Mouse (Mus musculus) right cerebral cortex, adult 18-20 months (tissue): ENCODE measurements around the gene Vamp5.

Source experiments
- DNase-seq: peaks from one replicate; pipeline ENCODE4 v3.0.0; 2022; ENCODE audit warnings: mixed read lengths

Gene Vamp5

DNA sequence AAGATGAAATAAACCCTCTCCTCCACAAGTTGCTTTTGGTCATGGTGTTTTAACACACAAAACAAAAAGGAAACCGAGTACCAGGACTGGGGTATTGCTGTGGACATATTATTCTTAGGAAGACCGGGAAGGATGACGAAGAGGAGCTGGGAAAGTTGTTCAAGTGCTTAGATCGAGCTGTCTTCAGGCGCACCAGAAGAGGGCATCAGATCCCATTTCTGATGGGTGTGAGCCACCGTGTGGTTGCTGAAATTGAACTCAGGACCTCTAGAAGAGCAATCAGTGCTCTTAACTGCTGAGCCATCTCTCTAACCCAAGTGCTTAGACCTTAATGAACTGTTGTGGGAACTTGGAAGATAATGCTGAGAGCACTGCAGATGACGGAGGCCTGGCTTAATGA lies 16.3 kb downstream of the Vamp5 start:
- no peak for DNase-seq

DNA sequence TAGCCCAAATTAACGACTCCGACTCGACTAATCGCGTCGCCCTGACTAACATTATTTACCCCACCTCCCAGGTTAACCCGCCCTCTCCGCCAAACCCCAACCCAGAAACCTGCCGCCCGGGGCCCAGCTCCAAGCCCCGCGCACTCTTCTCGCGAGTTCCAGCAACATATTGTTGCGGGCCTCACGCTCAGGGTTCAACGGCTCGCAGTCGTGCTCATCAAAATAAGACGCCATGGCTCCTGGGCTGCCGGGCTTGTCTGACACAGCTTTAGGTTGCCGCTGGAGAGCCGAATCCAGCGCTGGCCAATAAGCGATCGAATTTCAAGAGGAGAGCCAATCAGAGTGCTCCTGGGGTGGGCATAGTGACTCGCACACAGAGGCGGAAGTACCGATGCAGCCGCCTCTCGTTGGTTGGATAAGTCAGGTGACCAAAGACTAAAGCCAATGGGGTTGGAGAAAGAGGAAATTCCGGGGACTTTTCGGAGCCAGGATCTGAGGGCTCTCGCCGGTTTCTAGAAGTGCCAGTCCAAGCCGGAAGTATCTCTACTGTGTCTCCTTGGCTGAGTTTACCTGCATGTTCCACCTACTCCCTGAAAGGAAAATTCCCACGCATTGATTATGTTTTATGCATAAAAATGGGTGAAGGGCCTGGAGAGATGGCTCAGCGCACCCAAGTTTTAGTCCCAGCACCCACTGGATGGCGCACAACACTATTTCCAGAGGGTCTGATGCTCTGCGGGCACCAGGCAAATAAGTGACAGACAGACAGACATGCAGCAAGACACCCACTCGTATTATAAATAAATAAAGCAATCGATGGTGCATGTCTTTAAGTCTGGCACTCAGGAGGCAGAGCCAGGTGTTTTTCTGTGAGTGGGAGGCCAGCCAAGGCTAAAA lies 17.9 kb downstream of the Vamp5 start:
- peak; percentile 97 for DNase-seq

DNA sequence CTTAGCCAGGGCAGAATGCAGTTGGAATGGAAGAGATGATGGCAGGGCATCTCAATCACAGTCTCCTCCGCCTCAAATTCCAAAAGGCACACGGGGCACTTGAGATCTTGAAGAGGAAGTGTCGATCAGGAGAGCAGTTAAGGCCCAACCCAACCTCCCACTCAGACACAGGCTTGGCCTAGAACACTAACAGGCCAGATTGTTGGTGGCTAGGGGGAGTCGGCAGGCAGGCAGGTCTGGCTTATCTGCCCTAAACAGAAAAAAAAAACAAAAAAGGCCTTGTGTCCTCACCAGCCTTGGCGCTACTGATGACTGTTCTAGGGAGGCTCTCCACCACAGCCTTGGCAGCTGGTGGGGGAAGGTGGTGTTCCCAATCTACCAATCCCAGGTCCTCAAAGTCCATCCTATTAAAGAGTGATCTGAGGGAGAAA lies 19.1 kb downstream of the Vamp5 start:
- no peak for DNase-seq

GRCm38 (mm10) chr6:72360599-72360935 lies 19.7 kb downstream of the Vamp5 start:
- DNase-seq = no peak

DNA sequence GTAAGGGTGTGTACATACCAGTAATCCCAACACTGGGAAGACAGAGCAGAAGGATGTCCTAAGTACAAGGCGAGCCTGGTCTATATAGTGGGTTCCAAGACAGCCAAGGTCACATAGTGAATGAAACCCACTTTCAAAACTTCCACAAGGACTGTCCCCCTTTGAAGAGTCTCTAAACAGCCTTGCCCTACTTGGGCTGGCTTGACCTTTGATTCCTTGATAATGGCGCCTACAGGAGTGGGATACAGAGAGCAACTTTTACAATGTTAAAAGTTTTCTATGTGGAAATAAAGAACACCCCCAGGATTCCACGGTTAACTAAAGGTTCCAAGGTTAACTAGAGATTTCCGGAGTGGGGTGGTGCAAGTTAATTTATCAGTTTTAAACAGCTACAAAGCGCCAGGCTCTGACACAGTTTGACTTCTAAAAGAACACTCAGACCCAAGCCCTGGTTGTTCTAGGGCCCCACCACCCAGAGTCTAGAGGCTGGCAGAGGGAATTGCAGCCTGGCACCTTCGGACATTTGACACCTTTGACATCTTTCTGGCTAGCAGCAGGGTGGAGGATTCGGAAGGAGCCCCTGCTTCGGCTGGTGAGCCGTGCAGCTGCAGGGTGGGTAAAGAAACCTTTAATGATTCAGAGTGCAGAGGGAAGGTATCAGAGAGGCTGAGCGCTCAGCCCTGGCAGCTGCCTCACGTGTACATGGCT lies 20.2 kb downstream of the Vamp5 start:
- DNase-seq = no peak

- no peak for DNase-seq
Measured at GRCm38 (mm10) chr6:72359343-72359742, 20.9 kb downstream of the Vamp5 start.

DNA sequence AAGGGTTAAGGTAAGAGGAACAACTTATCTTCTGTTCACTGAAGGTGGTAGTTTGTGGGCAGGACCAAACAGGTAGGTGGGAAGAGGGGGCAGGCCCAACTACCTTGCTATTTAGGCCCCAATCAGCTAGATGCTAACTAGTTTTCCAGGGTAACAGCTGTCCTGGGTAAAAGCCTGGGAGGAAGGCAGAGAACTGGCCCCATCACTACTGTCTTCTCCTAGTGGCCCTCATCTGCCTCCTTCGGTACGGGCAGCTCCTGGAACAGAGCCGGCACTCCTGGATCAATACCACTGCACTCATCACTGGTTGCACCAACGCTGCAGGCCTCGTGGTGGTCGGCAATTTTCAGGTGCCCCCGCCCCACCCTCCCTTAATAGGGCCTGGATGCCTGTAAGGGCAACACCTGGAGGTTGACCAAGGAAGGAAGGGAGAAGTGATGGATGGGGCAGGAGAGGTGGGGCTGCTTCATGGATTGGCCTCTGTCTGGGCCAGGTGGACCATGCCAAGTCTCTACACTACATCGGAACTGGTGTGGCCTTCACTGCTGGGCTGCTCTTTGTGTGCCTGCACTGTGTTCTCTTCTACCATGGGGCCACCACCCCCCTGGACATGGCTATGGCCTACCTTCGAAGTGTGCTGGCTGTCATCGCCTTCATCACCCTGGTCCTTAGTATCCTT lies 22.0 kb downstream of the Vamp5 start:
- DNase-seq = no peak

DNA sequence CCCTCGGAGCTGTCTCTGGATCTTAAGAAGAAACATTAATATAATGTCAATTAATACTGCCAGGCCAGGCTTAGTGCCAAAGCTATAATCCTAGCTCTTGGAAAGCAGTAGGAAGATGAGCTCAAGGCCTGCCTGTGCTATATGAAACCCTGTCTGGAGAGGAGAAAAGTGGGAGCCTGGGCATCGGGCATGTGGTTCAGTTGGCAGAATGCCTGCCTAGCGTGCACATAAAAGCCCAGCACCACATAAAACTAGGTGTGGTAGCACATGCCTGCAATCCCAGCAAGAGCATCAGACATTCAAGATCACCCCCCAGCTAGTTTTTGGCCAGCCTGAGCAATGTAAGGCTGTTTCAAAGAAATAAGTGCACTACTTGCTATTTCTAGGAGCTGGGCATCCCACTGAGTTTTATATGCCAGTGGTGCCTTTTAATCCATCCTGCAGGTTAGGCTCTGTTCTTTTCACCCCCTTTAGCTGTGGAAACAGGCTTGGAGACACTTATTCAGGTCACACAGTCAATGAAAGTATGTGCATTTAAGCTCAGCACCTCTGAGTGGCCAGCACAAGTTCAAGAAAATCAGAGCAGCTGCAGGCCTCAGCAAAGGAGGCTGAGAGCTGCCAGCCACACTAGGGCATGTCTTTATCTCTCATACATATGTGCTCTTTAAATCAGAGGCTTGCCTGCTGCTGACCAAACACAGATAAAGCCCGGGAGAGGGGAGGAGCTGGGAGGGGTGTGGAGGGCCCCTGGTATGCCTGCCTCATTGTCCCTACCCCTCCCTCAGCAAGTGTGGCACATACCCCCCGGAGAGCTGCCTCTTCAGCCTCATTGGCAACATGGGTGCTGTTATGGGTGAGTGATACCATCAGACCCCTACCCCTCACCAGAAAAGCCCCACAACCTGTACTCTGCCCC lies 22.8 kb downstream of the Vamp5 start:
- DNase-seq = no peak

GRCm38 (mm10) chr6:72356001-72356532 lies 24.2 kb downstream of the Vamp5 start:
- DNase-seq = no peak

- DNase-seq = peak; percentile 79
Measured at GRCm38 (mm10) chr6:72355066-72355911, 25.0 kb downstream of the Vamp5 start, which contains the start of gene Tmem150a. Gene Tmem150a (plus strand): TSS chr6:72355447.

DNA sequence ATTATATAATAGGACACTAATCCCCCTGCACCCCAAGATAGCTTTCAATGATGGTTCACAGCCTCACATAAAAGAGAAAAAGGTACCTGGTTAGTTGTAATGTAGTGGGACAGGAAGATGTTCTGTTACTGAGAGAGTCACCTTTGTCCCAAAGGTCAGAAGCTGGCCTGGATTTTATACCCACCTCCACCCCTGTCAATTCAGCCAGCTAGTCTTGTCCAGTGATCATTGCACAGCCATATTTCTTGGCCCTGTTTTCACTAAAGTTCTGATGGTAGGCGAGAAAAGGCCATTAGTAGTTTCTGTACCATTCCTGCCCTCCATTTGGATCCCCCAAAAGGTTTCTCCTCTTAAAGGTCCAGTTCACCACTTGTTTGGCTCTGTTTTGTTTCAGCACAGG lies 26.2 kb downstream of the Vamp5 start:
- DNase-seq = no peak

DNA sequence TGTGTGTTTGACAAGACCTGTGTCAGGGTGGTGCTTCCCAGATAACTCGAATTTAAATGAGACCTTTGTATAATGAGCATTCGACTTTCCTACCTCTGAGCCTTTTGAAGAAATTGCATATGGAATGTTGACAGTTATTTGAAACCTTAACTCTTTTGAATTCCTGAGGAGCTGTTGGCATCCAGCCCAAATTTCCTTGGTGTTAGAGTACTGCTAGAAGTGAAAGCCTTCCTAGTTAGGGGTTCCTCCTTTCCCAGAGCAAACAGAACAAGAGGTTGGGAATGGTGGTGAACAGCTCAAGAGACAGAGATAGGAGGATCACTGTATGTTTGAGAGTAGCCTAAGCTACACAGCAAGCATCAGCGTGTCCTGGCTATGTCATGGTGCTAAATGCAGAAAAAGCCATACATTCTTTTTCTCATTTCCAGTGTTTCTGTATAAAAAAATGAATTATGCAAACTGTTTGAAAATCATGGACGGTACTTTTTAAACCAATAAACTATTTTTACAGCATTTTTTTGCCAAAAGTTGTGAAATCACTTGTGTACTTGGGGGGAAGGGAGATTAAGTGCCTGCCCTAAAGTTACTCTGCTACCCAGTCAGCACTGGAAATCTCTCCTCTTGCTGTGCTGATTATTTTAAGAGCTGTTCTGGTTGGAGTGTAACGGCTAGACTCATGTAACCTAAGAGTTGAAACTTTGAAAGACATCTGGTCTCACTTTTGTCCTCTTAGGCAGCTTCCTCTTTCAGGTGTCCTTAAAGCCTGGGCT lies 27.4 kb downstream of the Vamp5 start:
- no peak for DNase-seq

DNA sequence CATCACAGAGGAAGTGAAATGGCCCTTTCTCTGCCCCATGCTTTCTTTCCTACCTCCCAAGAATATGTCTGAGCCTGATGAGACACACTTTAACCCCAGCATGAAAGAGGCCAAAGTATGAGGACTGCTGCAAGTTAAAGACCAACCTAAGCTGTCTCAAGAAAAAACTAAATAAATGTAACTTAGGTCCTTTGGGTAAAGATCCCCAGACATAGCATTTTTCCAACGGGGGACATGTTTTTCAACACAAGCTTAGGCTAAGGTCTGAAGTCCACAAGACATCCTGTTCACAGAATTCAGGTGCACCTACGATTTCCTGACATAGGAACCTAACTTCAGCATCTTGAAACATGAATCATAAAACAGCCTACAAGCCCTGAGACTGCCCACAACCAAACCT lies 30.1 kb downstream of the Vamp5 start:
- DNase-seq = no peak

- no peak for DNase-seq
Measured at GRCm38 (mm10) chr6:72348411-72348810, 31.9 kb downstream of the Vamp5 start.

DNA sequence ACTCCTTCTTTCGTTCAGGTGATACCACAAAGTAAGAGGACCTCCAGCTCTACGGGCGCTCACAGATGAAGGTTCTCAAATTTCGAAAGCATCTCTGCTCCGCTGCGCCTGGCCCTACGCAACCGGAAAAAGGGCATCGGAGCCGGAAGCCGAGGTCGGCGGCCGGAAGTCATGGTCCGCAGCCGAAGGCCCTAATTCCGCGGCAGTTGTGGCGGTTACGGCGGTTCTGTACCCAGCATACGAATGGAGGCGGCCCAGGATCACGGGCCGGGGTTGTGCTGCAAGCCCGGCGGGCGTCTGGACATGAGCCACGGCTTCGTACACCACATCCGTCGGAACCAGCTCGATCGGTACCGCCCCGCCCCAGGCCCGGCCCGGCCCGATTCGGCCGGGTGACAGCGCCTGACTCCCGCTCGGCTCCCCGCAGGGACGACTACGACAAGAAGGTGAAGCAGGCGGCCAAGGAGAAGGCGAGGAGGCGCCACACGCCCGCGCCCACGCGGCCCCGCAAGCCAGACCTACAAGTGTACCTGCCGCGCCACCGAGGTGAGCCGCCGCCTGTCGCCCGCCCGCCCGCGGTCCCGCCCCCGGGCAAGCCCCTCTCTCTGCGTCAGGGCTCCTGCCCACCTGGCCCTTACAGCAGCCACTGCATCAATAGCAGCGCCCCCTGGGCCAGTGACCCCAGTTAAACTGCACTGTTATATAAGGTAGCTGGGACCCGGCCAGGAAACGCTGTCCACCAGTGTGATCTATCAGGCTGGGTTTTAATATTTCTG lies 32.9 kb downstream of the Vamp5 start, which contains the start of gene 0610030E20Rik:
Gene 0610030E20Rik, plus strand, starts transcription at position 152 of the 776 bp plus-strand sequence.
- peak; percentile 80 for DNase-seq

DNA sequence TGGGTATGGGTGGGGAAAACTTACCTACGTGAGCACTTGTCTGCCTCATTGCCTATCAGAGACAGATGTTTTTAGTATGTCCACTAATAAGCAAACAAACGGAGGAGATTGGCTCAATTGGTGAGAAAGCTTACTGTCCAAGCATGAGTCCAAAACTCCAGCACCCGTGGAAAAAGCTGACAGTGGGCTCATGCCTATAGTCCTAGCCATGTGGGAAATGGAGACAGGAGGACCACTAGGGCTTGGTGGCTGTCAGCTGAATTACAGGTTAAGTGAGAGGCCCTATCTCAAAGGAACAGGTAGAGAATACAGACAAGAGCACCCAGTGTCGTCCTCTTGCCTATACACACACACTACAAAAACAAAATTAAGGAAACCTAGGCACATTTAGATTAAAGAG lies 34.0 kb downstream of the Vamp5 start:
- no peak for DNase-seq

GRCm38 (mm10) chr6:72345633-72346032 lies 34.6 kb downstream of the Vamp5 start:
- DNase-seq = no peak

DNA sequence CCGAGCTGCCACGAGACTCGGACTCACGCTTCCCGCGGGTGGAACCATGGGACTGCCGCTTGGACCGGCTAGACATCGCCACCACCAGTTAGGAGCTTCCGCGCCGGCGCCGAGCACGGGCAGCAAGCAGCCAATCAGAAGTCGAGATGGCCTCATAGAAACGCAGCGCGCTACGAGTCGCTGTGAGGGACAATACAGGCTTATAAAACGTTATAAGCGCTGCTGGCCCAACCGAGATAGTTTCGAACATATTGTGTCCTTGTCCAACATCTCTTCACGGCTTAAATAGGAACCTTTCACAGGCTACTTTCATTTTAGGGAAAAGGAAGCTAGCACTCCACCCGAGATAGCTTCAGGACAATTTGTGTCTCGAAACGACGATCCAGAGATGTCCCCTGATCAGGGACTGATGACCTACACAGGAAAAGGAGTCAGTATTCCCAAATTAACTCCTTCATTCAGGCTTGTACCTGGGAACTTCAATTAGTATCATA lies 35.1 kb downstream of the Vamp5 start, which contains the start of gene Usp39:
Gene Usp39, minus strand, starts transcription at position 111 of the 494 bp plus-strand sequence.
- peak; percentile 97 for DNase-seq
